Mouse (Mus musculus): Measurements from ENCODE around the gene Snx6. TPM values are rescaled to one million over a fixed set of nuclear protein-coding genes. Genes with fewer than 3 reads are reported as not detected.

Snx6 gene
- polyA plus RNA-seq, 1 experiment, result 26.2 TPM

- Histone ChIP-seq H3ac (ENCODE audit: control insufficient read depth, insufficient read length) (no peak overlapping the region), H3K79me2 (ENCODE audit: control insufficient read depth, insufficient read depth) (peaks cover 61% of the 10 kb centered on the region), H3K4me3 (no peak overlapping the region), H3K36me3 (ENCODE audit: control insufficient read depth, insufficient read depth) (no peaks in the 10 kb centered on the region), H3K4me2 (ENCODE audit: low read depth) (no peak overlapping the region), H3K27me3 (ENCODE audit: control insufficient read depth, insufficient read depth, insufficient read length) (no peaks in the 10 kb centered on the region)
- TF ChIP-seq TCF12 (IDR thresholded peaks at IDR 0.05; ENCODE audit: insufficient read depth, poor library complexity, severe bottlenecking) (no peak), CEBPB (IDR thresholded peaks at IDR 0.05; ENCODE audit: insufficient read depth, poor library complexity, severe bottlenecking) (no peak), REST (IDR thresholded peaks at IDR 0.05; ENCODE audit: insufficient read depth, insufficient read length) (no peak), POLR2AphosphoS2 (IDR thresholded peaks at IDR 0.05; ENCODE audit: insufficient read length, low read depth) (no peak), MAX (IDR thresholded peaks at IDR 0.05; ENCODE audit: low read depth) (no peak), POLR2A (IDR thresholded peaks at IDR 0.05; ENCODE audit: insufficient read length, low read depth) (no peak), MYOG (IDR thresholded peaks at IDR 0.05; ENCODE audit: control insufficient read depth in 1 of 3, insufficient read depth in 1 of 3, insufficient read length in 2 of 3, low read depth in 2 of 3) (no peak), MYOD1 (IDR thresholded peaks at IDR 0.05; ENCODE audit: control insufficient read depth in 1 of 3, insufficient read length in 2 of 3, low read depth in 2 of 3) (no peak), E2F4 (IDR thresholded peaks at IDR 0.05; ENCODE audit: insufficient read depth) (no peak), TCF3 (IDR thresholded peaks at IDR 0.05; ENCODE audit: insufficient read length, low read depth) (no peak), SRF (IDR thresholded peaks at IDR 0.05; ENCODE audit: control insufficient read depth, insufficient read length, low read depth) (no peak), USF1 (IDR thresholded peaks at IDR 0.05; ENCODE audit: low read depth) (no peak)
Observed at GRCm38 (mm10) chr12:54791465-54791864, 4.0 kb downstream of the Snx6 start.

GRCm38 (mm10) chr12:54789346-54790143 is 6.0 kb downstream of the Snx6 start:
- Histone ChIP-seq H3K27me3 (ENCODE audit: control insufficient read depth, insufficient read depth, insufficient read length) (no peaks in the 10 kb centered on the region), H3K4me3 (no peak overlapping the region), H3K4me2 (ENCODE audit: low read depth) (peak overlapping the region; percentile 43), H3K79me2 (ENCODE audit: control insufficient read depth, insufficient read depth) (peaks cover 54% of the 10 kb centered on the region), H3K36me3 (ENCODE audit: control insufficient read depth, insufficient read depth) (no peaks in the 10 kb centered on the region), H3ac (ENCODE audit: control insufficient read depth, insufficient read length) (no peak overlapping the region)
- TF ChIP-seq POLR2A (IDR thresholded peaks at IDR 0.05; ENCODE audit: insufficient read length, low read depth), result no peak
- no peak for TF ChIP-seq E2F4 (IDR thresholded peaks at IDR 0.05; ENCODE audit: insufficient read depth)
- TF ChIP-seq MAX (IDR thresholded peaks at IDR 0.05; ENCODE audit: low read depth), result no peak
- peak in 2 of 3 experiments; percentile 34 to 37 for TF ChIP-seq MYOD1 (IDR thresholded peaks at IDR 0.05; ENCODE audit: control insufficient read depth in 1 of 3, insufficient read length in 2 of 3, low read depth in 2 of 3)
- TF ChIP-seq REST (IDR thresholded peaks at IDR 0.05; ENCODE audit: insufficient read depth, insufficient read length), result no peak
- TF ChIP-seq CEBPB (IDR thresholded peaks at IDR 0.05; ENCODE audit: insufficient read depth, poor library complexity, severe bottlenecking), result no peak
- no peak for TF ChIP-seq USF1 (IDR thresholded peaks at IDR 0.05; ENCODE audit: low read depth)
- no peak for TF ChIP-seq TCF3 (IDR thresholded peaks at IDR 0.05; ENCODE audit: insufficient read length, low read depth)
- TF ChIP-seq POLR2AphosphoS2 (IDR thresholded peaks at IDR 0.05; ENCODE audit: insufficient read length, low read depth), result no peak
- peak in 1 of 3 experiments; percentile 27 for TF ChIP-seq MYOG (IDR thresholded peaks at IDR 0.05; ENCODE audit: control insufficient read depth in 1 of 3, insufficient read depth in 1 of 3, insufficient read length in 2 of 3, low read depth in 2 of 3)

GRCm38 (mm10) chr12:54763624-54764023 is 31.9 kb downstream of the Snx6 start:
- H3K4me3 ChIP-seq, result no peak overlapping the region
- H3K79me2 ChIP-seq (ENCODE audit: control insufficient read depth, insufficient read depth), result no peaks in the 10 kb centered on the region
- no peaks in the 10 kb centered on the region for H3K27me3 ChIP-seq (ENCODE audit: control insufficient read depth, insufficient read depth, insufficient read length)
- TF ChIP-seq SRF (IDR thresholded peaks at IDR 0.05; ENCODE audit: control insufficient read depth, insufficient read length, low read depth), result no peak
- peaks cover 38% of the 10 kb centered on the region for H3K36me3 ChIP-seq (ENCODE audit: control insufficient read depth, insufficient read depth)
- H3K4me2 ChIP-seq (ENCODE audit: low read depth), result no peak overlapping the region
- H3ac ChIP-seq (ENCODE audit: control insufficient read depth, insufficient read length), result no peak overlapping the region

GRCm38 (mm10) chr12:54760676-54761075 is 34.8 kb downstream of the Snx6 start:
- Histone ChIP-seq H3K36me3 (ENCODE audit: control insufficient read depth, insufficient read depth) (peaks cover 36% of the 10 kb centered on the region), H3ac (ENCODE audit: control insufficient read depth, insufficient read length) (no peak overlapping the region), H3K4me3 (no peak overlapping the region), H3K79me2 (ENCODE audit: control insufficient read depth, insufficient read depth) (no peaks in the 10 kb centered on the region), H3K4me2 (ENCODE audit: low read depth) (no peak overlapping the region), H3K27me3 (ENCODE audit: control insufficient read depth, insufficient read depth, insufficient read length) (no peaks in the 10 kb centered on the region)
- TF ChIP-seq CEBPB (IDR thresholded peaks at IDR 0.05; ENCODE audit: insufficient read depth, poor library complexity, severe bottlenecking) (no peak), TCF3 (IDR thresholded peaks at IDR 0.05; ENCODE audit: insufficient read length, low read depth) (no peak), USF1 (IDR thresholded peaks at IDR 0.05; ENCODE audit: low read depth) (no peak), MYOD1 (IDR thresholded peaks at IDR 0.05; ENCODE audit: control insufficient read depth in 1 of 3, insufficient read length in 2 of 3, low read depth in 2 of 3) (no peak), MYOG (IDR thresholded peaks at IDR 0.05; ENCODE audit: control insufficient read depth in 1 of 3, insufficient read depth in 1 of 3, insufficient read length in 2 of 3, low read depth in 2 of 3) (no peak), MAX (IDR thresholded peaks at IDR 0.05; ENCODE audit: low read depth) (no peak), POLR2A (IDR thresholded peaks at IDR 0.05; ENCODE audit: insufficient read length, low read depth) (no peak), TCF12 (IDR thresholded peaks at IDR 0.05; ENCODE audit: insufficient read depth, poor library complexity, severe bottlenecking) (no peak), POLR2AphosphoS2 (IDR thresholded peaks at IDR 0.05; ENCODE audit: insufficient read length, low read depth) (no peak), REST (IDR thresholded peaks at IDR 0.05; ENCODE audit: insufficient read depth, insufficient read length) (no peak), E2F4 (IDR thresholded peaks at IDR 0.05; ENCODE audit: insufficient read depth) (no peak), SRF (IDR thresholded peaks at IDR 0.05; ENCODE audit: control insufficient read depth, insufficient read length, low read depth) (no peak)

- no peak overlapping the region for H3K4me3 ChIP-seq
- no peaks in the 10 kb centered on the region for H3K79me2 ChIP-seq (ENCODE audit: control insufficient read depth, insufficient read depth)
- no peak overlapping the region for H3ac ChIP-seq (ENCODE audit: control insufficient read depth, insufficient read length)
- TF ChIP-seq MYOG (IDR thresholded peaks at IDR 0.05; ENCODE audit: control insufficient read depth in 1 of 3, insufficient read depth in 1 of 3, insufficient read length in 2 of 3, low read depth in 2 of 3) (no peak), MAX (IDR thresholded peaks at IDR 0.05; ENCODE audit: low read depth) (no peak), POLR2A (IDR thresholded peaks at IDR 0.05; ENCODE audit: insufficient read length, low read depth) (no peak), E2F4 (IDR thresholded peaks at IDR 0.05; ENCODE audit: insufficient read depth) (no peak), USF1 (IDR thresholded peaks at IDR 0.05; ENCODE audit: low read depth) (no peak), SRF (IDR thresholded peaks at IDR 0.05; ENCODE audit: control insufficient read depth, insufficient read length, low read depth) (no peak), REST (IDR thresholded peaks at IDR 0.05; ENCODE audit: insufficient read depth, insufficient read length) (no peak), TCF3 (IDR thresholded peaks at IDR 0.05; ENCODE audit: insufficient read length, low read depth) (no peak), TCF12 (IDR thresholded peaks at IDR 0.05; ENCODE audit: insufficient read depth, poor library complexity, severe bottlenecking) (no peak), POLR2AphosphoS2 (IDR thresholded peaks at IDR 0.05; ENCODE audit: insufficient read length, low read depth) (no peak), CEBPB (IDR thresholded peaks at IDR 0.05; ENCODE audit: insufficient read depth, poor library complexity, severe bottlenecking) (no peak), MYOD1 (IDR thresholded peaks at IDR 0.05; ENCODE audit: control insufficient read depth in 1 of 3, insufficient read length in 2 of 3, low read depth in 2 of 3) (no peak)
- no peaks in the 10 kb centered on the region for H3K27me3 ChIP-seq (ENCODE audit: control insufficient read depth, insufficient read depth, insufficient read length)
- peaks cover 35% of the 10 kb centered on the region for H3K36me3 ChIP-seq (ENCODE audit: control insufficient read depth, insufficient read depth)
- H3K4me2 ChIP-seq (ENCODE audit: low read depth), result no peak overlapping the region
Observed at GRCm38 (mm10) chr12:54758846-54759245, 36.7 kb downstream of the Snx6 start.
